Mouse (Mus musculus) CH12.LX (cell line): ENCODE data around the gene Dlx6.

Experiments used
- CTCF ChIP-seq, 2 experiments: IDR thresholded peaks in 1 of 2; conservative IDR thresholded peaks in 1 of 2; 2 replicates each; pipeline ENCODE4 v1.5.1; 2011 to 2012; ENCODE audit warnings: low read depth in 2 of 2, low read length in 2 of 2, improper control_type of control experiment in 1 of 2, inconsistent platforms in 1 of 2, mild to moderate bottlenecking in 1 of 2, moderate library complexity in 1 of 2
- E2F4 ChIP-seq: IDR thresholded peaks from 2 replicates; pipeline ENCODE4 v1.6.1; 2011; ENCODE audit warnings: low read depth, low read length, improper control_type of control experiment; ENCODE audit not compliant: insufficient replicate concordance
- HCFC1 ChIP-seq: IDR thresholded peaks from 2 replicates; pipeline ENCODE4 v1.6.1; 2012; ENCODE audit warnings: low read depth, mild to moderate bottlenecking, inconsistent platforms, low read length, improper control_type of control experiment
- JUND ChIP-seq: conservative IDR thresholded peaks from 2 replicates; pipeline ENCODE4 v1.6.1; 2011; ENCODE audit warnings: low read depth, low read length, improper control_type of control experiment
- MAX ChIP-seq: IDR thresholded peaks from 2 replicates; pipeline ENCODE4 v1.6.1; 2011; ENCODE audit warnings: low read length, improper control_type of control experiment
- PAX5 ChIP-seq: IDR thresholded peaks from 2 replicates; pipeline ENCODE4 v1.6.1; 2012; ENCODE audit warnings: low read length, inconsistent platforms, mixed read lengths
- POLR2A ChIP-seq: IDR thresholded peaks from 2 replicates; pipeline ENCODE4 v1.6.1; 2011; ENCODE audit warnings: low read depth, mild to moderate bottlenecking, improper control_type of control experiment, low read length
- ZKSCAN1 ChIP-seq: IDR thresholded peaks from 2 replicates; pipeline ENCODE4 v1.6.1; 2012; ENCODE audit warnings: low read depth, inconsistent platforms, low read length, improper control_type of control experiment, borderline replicate concordance

DNA sequence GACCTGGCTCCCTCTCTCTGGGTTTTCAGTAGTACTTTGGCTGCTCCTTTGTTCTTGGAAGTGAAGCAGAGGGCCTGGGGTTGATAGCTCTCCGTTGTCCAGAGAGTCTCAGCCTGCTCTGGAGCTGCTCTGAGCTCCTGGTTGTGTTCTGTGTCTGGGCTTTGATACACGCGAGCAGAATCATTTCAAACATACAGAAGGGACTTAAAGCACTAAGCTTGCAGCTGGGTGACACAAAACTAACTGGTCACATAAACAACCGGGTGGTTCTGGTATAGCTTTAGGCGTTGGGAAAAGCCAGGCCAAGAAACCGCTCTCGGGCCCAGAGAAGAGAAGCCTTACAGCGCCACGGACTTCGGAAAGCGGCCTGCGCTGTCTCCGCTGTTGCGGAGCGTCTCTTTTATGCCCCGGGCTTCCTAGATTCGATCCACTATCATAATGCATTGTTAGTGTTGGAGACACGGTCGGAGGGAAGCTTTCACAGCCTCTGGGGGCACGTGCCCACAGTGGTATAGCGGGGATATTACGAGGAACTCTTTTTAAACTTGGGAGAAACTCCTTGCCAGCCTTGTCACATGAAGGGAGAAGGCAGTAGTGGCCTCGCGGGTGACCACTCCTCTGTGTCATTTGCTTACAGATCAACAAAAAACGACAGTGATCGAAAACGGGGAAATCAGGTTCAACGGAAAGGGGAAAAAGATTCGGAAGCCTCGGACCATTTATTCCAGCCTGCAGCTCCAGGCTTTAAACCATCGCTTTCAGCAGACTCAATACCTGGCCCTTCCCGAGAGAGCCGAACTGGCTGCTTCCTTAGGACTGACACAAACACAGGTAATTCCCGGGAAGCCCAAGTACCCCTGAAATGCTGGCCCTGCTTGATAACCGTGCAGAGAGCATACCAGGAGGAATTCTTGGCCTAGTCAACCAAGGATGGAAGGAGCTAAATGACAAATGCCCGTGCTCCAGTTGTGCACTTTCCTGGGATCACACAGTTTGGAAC, 1.6 kb downstream of the Dlx6 start:
- TF ChIP-seq POLR2A = no peak
- TF ChIP-seq HCFC1 = no peak
- no peak for TF ChIP-seq PAX5
- TF ChIP-seq E2F4 = no peak
- no peak for TF ChIP-seq CTCF (conservative IDR thresholded peaks at IDR 0.05 in 1 of 2, IDR thresholded peaks at IDR 0.05 in 1 of 2; ENCODE audit: low read depth in 2 of 2, low read length in 2 of 2)
- TF ChIP-seq MAX = no peak
- no peak for TF ChIP-seq ZKSCAN1
- no peak for TF ChIP-seq JUND
